Mouse (Mus musculus) heart, embryonic 14.5 days (tissue): ENCODE measurements around the gene Ccdc177. TPM values are rescaled to one million over a fixed set of nuclear protein-coding genes. Genes with fewer than 3 reads are reported as not detected.

ENCODE experiments used
- ATAC-seq: fragments of 200-750 bp; cut with Nextera tagmentation; 2 replicates; pipeline ENCODE4 v1.8.0; 2017; ENCODE audit warnings: low read depth, moderate TSS enrichment; ENCODE audit not compliant: insufficient number of reproducible peaks, insufficient read depth, low FRiP score
- H3K27ac ChIP-seq, 2 experiments: fragments of 200-500 bp in 1 of 2; fragments of 300-500 bp in 1 of 2; sonication (generic) in 1 of 2; replicated peaks in 1 of 2; 2 replicates each; pipeline ENCODE4 v1.5.1; 2012 to 2014; ENCODE audit warnings: low read depth in 2 of 2, low read length in 2 of 2, control low read depth in 1 of 2, mild to moderate bottlenecking in 1 of 2, mixed read lengths in 1 of 2; ENCODE audit not compliant: control insufficient read depth in 1 of 2, insufficient read depth in 1 of 2
- H3K27me3 ChIP-seq: fragments of 300-500 bp; sonication (generic); 2 replicates; pipeline ENCODE4 v1.6.1; 2014; ENCODE audit warnings: mild to moderate bottlenecking, low read length, control low read depth; ENCODE audit not compliant: control insufficient read depth, insufficient read depth
- H3K36me3 ChIP-seq: fragments of 300-500 bp; sonication (generic); 2 replicates; pipeline ENCODE4 v1.6.1; 2014; ENCODE audit warnings: mild to moderate bottlenecking, control low read depth, low read length, mixed read lengths; ENCODE audit not compliant: control insufficient read depth, insufficient read depth
- H3K4me1 ChIP-seq, 2 experiments: fragments of 200-500 bp in 1 of 2; fragments of 300-500 bp in 1 of 2; sonication (generic) in 1 of 2; 2 replicates each; pipeline ENCODE4 v1.6.1; 2012 to 2014; ENCODE audit warnings: low read length in 2 of 2, control low read depth in 1 of 2, mixed read lengths in 1 of 2; ENCODE audit not compliant: control insufficient read depth in 2 of 2, insufficient read depth in 2 of 2
- H3K4me2 ChIP-seq: fragments of 300-500 bp; sonication (generic); 2 replicates; pipeline ENCODE4 v1.6.1; 2014; ENCODE audit warnings: mild to moderate bottlenecking, low read length
- H3K4me3 ChIP-seq, 2 experiments: fragments of 200-500 bp in 1 of 2; fragments of 300-500 bp in 1 of 2; sonication (generic) in 1 of 2; 2 replicates each; pipeline ENCODE4 v1.5.1; 2012 to 2014; ENCODE audit warnings: low read length in 2 of 2, mild to moderate bottlenecking in 2 of 2, control low read depth in 1 of 2, low read depth in 1 of 2, moderate library complexity in 1 of 2; ENCODE audit not compliant: control insufficient read depth in 1 of 2, insufficient read depth in 1 of 2
- H3K9ac ChIP-seq: fragments of 300-500 bp; sonication (generic); 2 replicates; pipeline ENCODE4 v1.6.1; 2014; ENCODE audit warnings: mild to moderate bottlenecking, low read length
- H3K9me3 ChIP-seq: fragments of 300-500 bp; sonication (generic); 2 replicates; pipeline ENCODE4 v1.6.1; 2016; ENCODE audit warnings: low read length, control low read depth; ENCODE audit not compliant: control insufficient read depth
- WGBS: fragments of 180-500 bp; shearing (Covaris S2); extraction: QIAGEN DNeasy Blood & Tissue Kit; methylation state at CpG from one replicate; pipeline ENCODE4 v1.1.7; 2014; 5-methylcytosine and 5-hydroxymethylcytosine counted together
- polyA plus RNA-seq: library from polyadenylated mRNA; unstranded; fragments of >200 nt; fragmentation: Nextera tagmentation; extraction: Ambion mirVana; gene quantifications from 2 replicates; pipeline ENCODE4 v1.2.1, GENCODE M21; 2014

The Ccdc177 gene
- not detected in 2 replicates for polyA plus RNA-seq

DNA sequence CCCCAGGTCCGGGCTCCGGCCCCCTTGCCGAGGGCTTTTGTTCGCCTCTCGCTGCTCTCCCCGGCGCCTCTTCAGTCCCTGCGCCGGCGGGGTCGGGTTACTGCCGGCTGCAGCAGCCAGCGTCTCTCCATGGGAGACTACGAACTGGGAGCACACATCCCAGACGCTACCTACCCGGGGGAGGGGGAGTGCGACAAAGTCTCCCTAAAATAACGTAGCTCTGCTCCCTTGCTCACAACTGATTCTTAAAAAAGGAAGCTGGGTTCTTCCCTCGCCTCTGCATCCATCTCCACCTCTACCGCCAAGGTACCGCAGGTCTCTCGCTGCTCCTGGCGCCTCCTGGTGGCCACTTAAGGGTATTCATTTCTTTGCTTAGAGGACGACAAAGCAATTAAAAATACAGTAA is at the start of gene Ccdc177:
Gene Ccdc177 (minus strand): TSS at position 292 of the 406 bp plus-strand sequence.
- Histone ChIP-seq H3K9me3 (no peaks in the 10 kb centered on the region), H3K36me3 (no peaks in the 10 kb centered on the region), H3K27ac (no peak within 1 kb of the TSS), H3K9ac (no peak within 1 kb of the TSS), H3K4me2 (peak within 1 kb of the TSS; percentile 82), H3K4me1 (peaks cover 11 to 26% of the 10 kb centered on the region in 2 experiments; a peak in 3 of 4 replicates), H3K27me3 (peaks cover 72% of the 10 kb centered on the region), H3K4me3 (peak within 1 kb of the TSS; percentile 42 to 44)
- ATAC-seq, result no peak
- WGBS, result under 1% methylated on average over 24 of the region's 24 CpGs

DNA sequence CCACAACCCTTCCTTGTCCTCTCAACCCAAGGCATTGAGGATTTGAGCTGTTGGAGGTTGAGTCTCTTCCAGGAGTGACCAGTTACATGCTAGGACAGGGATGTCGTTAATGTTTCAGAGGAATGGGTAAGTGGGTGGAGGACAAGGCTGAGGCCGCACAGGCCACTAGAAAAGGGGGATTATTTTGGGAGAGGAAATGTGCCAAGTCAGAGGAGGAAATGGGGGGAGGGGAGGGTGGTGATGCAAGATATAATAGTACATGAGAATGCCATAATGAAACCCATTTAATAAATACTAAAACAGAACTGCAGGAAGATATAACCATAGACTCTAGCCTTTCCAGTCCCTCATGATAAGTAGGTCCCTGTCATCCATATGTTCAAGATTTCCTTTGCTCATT is 49.5 kb upstream of the Ccdc177 start:
- WGBS, result 50% methylated on average over 2 of the region's 2 CpGs
- no peak for ATAC-seq

DNA sequence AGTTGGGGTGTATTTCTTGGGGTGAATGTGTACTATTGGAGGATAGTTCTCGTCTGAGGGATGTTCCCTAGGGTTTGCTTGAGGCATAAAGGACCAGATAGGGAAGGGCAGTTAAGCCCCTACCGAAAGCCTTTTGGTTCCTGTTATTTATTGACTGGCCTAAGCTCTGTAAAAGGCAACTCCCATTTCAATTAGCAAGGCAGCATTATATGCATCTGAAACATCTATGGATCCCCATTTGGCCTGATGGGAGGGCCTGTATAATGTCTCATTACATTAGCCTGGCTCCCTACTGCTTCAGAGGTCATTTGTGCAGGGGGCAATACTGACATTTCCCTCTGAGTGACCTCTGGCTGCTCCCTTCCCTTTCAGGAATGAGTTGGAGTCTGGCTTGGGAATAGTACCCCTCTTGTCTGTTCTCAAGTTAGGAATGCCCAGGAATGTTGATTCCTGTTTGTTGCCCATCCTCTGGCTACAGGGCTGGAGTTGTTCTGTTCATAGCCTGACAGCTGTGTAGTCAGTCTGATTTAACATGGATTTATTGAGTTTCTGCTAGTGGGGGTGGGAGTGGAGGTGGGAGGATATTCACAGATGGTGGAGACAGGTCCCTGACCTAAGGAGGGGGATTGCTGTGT is 47.1 kb upstream of the Ccdc177 start:
- peaks cover 10 to 58% of the 10 kb centered on the region in 2 experiments for H3K4me1 ChIP-seq
- no peaks in the 10 kb centered on the region for H3K9me3 ChIP-seq
- H3K9ac ChIP-seq, result no peak overlapping the region
- no peaks in the 10 kb centered on the region for H3K36me3 ChIP-seq
- H3K4me2 ChIP-seq, result no peak overlapping the region
- H3K27ac ChIP-seq, result no peak overlapping the region
- no peak overlapping the region for H3K4me3 ChIP-seq
- WGBS, result 59% methylated on average over 2 of the region's 2 CpGs
- no peaks in the 10 kb centered on the region for H3K27me3 ChIP-seq
- no peak for ATAC-seq

More for the DNA sequence above, 49.5 kb upstream of the Ccdc177 start:
- no peak overlapping the region for H3K4me2 ChIP-seq
- H3K27ac ChIP-seq, result no peak overlapping the region
- no peak overlapping the region for H3K9ac ChIP-seq
- no peaks in the 10 kb centered on the region for H3K9me3 ChIP-seq
- no peaks in the 10 kb centered on the region for H3K36me3 ChIP-seq
- no peaks in the 10 kb centered on the region for H3K27me3 ChIP-seq
- no peak overlapping the region for H3K4me3 ChIP-seq
- H3K4me1 ChIP-seq, result peaks cover 10 to 52% of the 10 kb centered on the region in 2 experiments

- Histone ChIP-seq H3K4me1 (peaks cover 6 to 38% of the 10 kb centered on the region in 2 experiments), H3K27me3 (no peaks in the 10 kb centered on the region), H3K4me2 (no peak overlapping the region), H3K4me3 (no peak overlapping the region), H3K9ac (no peak overlapping the region), H3K27ac (no peak overlapping the region), H3K9me3 (no peaks in the 10 kb centered on the region), H3K36me3 (no peaks in the 10 kb centered on the region)
- ATAC-seq, result no peak
- WGBS, result 90% methylated on average over 6 of the region's 6 CpGs
Observed at GRCm38 (mm10) chr12:80804861-80805428, 44.5 kb upstream of the Ccdc177 start.

- no peak overlapping the region for H3K4me2 ChIP-seq
- H3K27me3 ChIP-seq, result no peaks in the 10 kb centered on the region
- no peaks in the 10 kb centered on the region for H3K9me3 ChIP-seq
- 39% methylated on average over 3 of the region's 3 CpGs for WGBS
- 0 out of 4 replicates have a peak overlapping the region, but pooled peaks of 1 of the 2 experiments have one; percentile 19 for H3K27ac ChIP-seq
- no peak for ATAC-seq
- H3K4me1 ChIP-seq, result peaks cover 4 to 27% of the 10 kb centered on the region in 2 experiments; a peak in 3 of 4 replicates
- no peak overlapping the region for H3K4me3 ChIP-seq
- no peaks in the 10 kb centered on the region for H3K36me3 ChIP-seq
- H3K9ac ChIP-seq, result no peak overlapping the region
Observed at GRCm38 (mm10) chr12:80803924-80804323, 43.4 kb upstream of the Ccdc177 start.

DNA sequence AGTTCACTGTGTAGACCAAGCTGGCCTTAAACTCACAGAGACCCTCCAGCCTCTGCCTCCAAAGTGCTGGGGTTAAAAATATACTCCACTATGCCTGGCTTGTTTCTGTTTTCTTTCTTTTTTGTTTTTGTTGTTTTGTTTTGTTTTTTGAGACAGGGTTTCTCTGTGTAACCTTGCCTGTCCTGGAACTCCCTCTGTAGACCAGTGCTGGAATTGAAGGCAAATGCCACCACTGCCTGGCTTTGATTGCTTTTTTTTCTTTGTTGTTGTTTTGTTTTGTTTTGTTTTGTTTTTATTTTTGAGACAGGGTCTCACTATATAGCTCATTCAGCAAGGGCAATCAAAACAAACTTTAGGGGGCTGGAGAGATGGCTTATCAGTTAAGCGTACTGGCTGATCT is 41.0 kb upstream of the Ccdc177 start:
- WGBS, result 97% methylated on average over 1 of the region's 1 CpGs
- H3K9me3 ChIP-seq, result no peaks in the 10 kb centered on the region
- ATAC-seq, result no peak
- no peaks in the 10 kb centered on the region for H3K36me3 ChIP-seq
- H3K9ac ChIP-seq, result no peak overlapping the region
- H3K4me3 ChIP-seq, result no peak overlapping the region
- H3K4me2 ChIP-seq, result no peak overlapping the region
- no peaks in the 10 kb centered on the region for H3K27me3 ChIP-seq
- H3K27ac ChIP-seq, result no peak overlapping the region
- H3K4me1 ChIP-seq, result peaks cover 0 to 19% of the 10 kb centered on the region in 2 experiments; a peak in 3 of 4 replicates

DNA sequence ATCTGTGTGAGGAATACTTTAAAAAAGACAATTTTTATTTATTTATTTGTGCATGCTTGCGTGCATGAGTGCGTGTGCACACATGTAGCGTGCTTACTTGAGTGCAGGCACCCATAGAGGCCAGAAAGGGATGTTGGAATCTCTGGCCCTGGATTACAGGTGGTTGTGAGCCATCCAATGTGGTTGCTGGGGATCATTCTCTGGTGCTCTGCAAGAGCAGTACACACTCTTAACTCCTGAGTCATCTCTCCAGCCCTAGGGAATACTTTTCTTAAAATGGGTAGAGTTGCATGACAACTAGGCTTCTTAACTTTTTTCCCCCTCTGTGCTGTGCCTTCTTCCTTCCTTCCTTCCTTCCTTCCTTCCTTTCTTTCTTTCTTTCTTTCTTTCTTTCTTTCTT is 39.7 kb upstream of the Ccdc177 start:
- Histone ChIP-seq H3K27ac (no peak overlapping the region), H3K4me3 (no peak overlapping the region), H3K9me3 (no peaks in the 10 kb centered on the region), H3K4me2 (no peak overlapping the region), H3K9ac (no peak overlapping the region), H3K4me1 (peaks cover 2 to 22% of the 10 kb centered on the region in 2 experiments), H3K27me3 (no peaks in the 10 kb centered on the region), H3K36me3 (no peaks in the 10 kb centered on the region)
- WGBS, result 94% methylated on average over 3 of the region's 3 CpGs
- ATAC-seq, result no peak
